In genomic region chr17:8301515-8301914, GRCm38 (mm10) we compare ENCODE assay signal across 31 mouse cellular contexts. TPM values are rescaled to one million over a fixed set of nuclear protein-coding genes. Genes with fewer than 3 reads are reported as not detected.
DNase-seq lines count a peak whose midpoint lies in the region; ATAC-seq and TF ChIP-seq lines count a peak whose summit lies in the region.
"Had no signal": no experiment of that assay in that cellular context is flagged by ENCODE, and none has a peak within 500 bp of the region (broad histone marks: within the 10 kb centered on the region; RNA-seq: fewer than 3 reads in every experiment).

No protein-coding gene starts in this region.

- H3K79me2 ChIP-seq in MEL (ENCODE audit: control insufficient read depth, insufficient read depth, low read length, poor library complexity) = no peaks in the 10 kb centered on the region

- no peaks in the 10 kb centered on the region for H3K4me1 ChIP-seq in kidney, postnatal 0 days (replicated peaks; ENCODE audit: insufficient read depth, low read length)
- no peaks in the 10 kb centered on the region for H3K4me1 ChIP-seq in kidney, embryonic 14.5 days (ENCODE audit: control insufficient read depth, insufficient read depth, low read length)
- no peaks in the 10 kb centered on the region for H3K4me1 ChIP-seq in midbrain, postnatal 0 days (ENCODE audit: insufficient read depth, low read length)
- H3K4me1 ChIP-seq in midbrain, embryonic 11.5 days (ENCODE audit: control insufficient read depth, insufficient read depth, low read length) = no peaks in the 10 kb centered on the region
- H3K4me1 ChIP-seq in MEL (ENCODE audit: control insufficient read depth in 1 of 2, insufficient read depth in 2 of 2, low read length in 2 of 2) = no peaks in the 10 kb centered on the region
- H3K4me1 ChIP-seq in hindbrain, embryonic 13.5 days (replicated peaks) = no peaks in the 10 kb centered on the region
- H3K4me1 ChIP-seq in midbrain, embryonic 13.5 days (replicated peaks) = no peaks in the 10 kb centered on the region
- H3K4me1 ChIP-seq: embryonic facial prominence, embryonic 13.5 days; forebrain, embryonic 10.5 days; heart, embryonic 10.5 days; limb, embryonic 12.5 days; neural tube, embryonic 12.5 days had no signal

- no peaks in the 10 kb centered on the region for H3K9me3 ChIP-seq in kidney, postnatal 0 days (replicated peaks; ENCODE audit: low read length)
- no peaks in the 10 kb centered on the region for H3K9me3 ChIP-seq in kidney, embryonic 14.5 days (ENCODE audit: control insufficient read depth, low read length)
- H3K9me3 ChIP-seq in midbrain, postnatal 0 days (ENCODE audit: low read length) = no peaks in the 10 kb centered on the region
- H3K9me3 ChIP-seq in midbrain, embryonic 11.5 days (ENCODE audit: control insufficient read depth, low read length) = no peaks in the 10 kb centered on the region
- H3K9me3 ChIP-seq in MEL (replicated peaks; ENCODE audit: insufficient read depth, low read length) = no peaks in the 10 kb centered on the region
- no peaks in the 10 kb centered on the region for H3K9me3 ChIP-seq in hindbrain, embryonic 13.5 days
- no peaks in the 10 kb centered on the region for H3K9me3 ChIP-seq in midbrain, embryonic 13.5 days
- H3K9me3 ChIP-seq: embryonic facial prominence, embryonic 13.5 days; forebrain, embryonic 10.5 days; heart, embryonic 10.5 days; limb, embryonic 12.5 days; neural tube, embryonic 12.5 days had no signal

- WGBS in kidney, postnatal 0 days = 81% methylated on average over 4 of the region's 4 CpGs
- 78% methylated on average over 4 of the region's 4 CpGs for WGBS in kidney, embryonic 14.5 days
- WGBS in midbrain, postnatal 0 days = 72% methylated on average over 4 of the region's 4 CpGs
- 77% methylated on average over 4 of the region's 4 CpGs for WGBS in midbrain, embryonic 11.5 days
- 78% methylated on average over 4 of the region's 4 CpGs for WGBS in hindbrain, embryonic 13.5 days
- WGBS in midbrain, embryonic 13.5 days = 82% methylated on average over 4 of the region's 4 CpGs

- no peak for DNase-seq in kidney, postnatal 0 days (ENCODE audit: low spot score)
- no peak for DNase-seq in midbrain, postnatal 0 days (ENCODE audit: low spot score)
- no peak for DNase-seq in midbrain, embryonic 11.5 days (ENCODE audit: low spot score, missing footprints)
- DNase-seq in MEL (ENCODE audit: low read depth, low spot score) = peak; percentile 14
- peak; percentile 24 for DNase-seq in splenic B cell, adult 2 months (ENCODE audit: low read depth, low spot score)
- DNase-seq: adrenal gland, postnatal 10 days; cerebellum, adult 11 months; cerebellum, adult 9-10 months; embryo, embryonic 11 days; heart, postnatal 36 days; kidney, adult 18-20 months; kidney, postnatal 4 days; lung, adult 2 months; lung, postnatal 10 days; right cerebral cortex, postnatal 4 days had no signal

- ATAC-seq in kidney, postnatal 0 days (replicated peaks; ENCODE audit: low FRiP score, low read depth) = no peak
- no peak for ATAC-seq in kidney, embryonic 14.5 days (ENCODE audit: low FRiP score, low TSS enrichment)
- ATAC-seq in midbrain, postnatal 0 days (ENCODE audit: low FRiP score) = no peak
- ATAC-seq in midbrain, embryonic 11.5 days (ENCODE audit: low FRiP score) = no peak
- ATAC-seq in hindbrain, embryonic 13.5 days (ENCODE audit: low FRiP score) = no peak
- no peak for ATAC-seq in midbrain, embryonic 13.5 days
- ATAC-seq: forebrain, embryonic 16.5 days; midbrain, embryonic 16.5 days had no signal

- TF ChIP-seq CTCF in kidney, postnatal 0 days (IDR thresholded peaks at IDR 0.05; ENCODE audit: low read depth) = 0 out of 2 replicates have a peak, but pooled peaks have one; percentile 24
- TF ChIP-seq CTCF in midbrain, postnatal 0 days (IDR thresholded peaks at IDR 0.05) = peak; percentile 19; the same call in 1 of the 2 replicates
- TF ChIP-seq CTCF in MEL (IDR thresholded peaks at IDR 0.05 in 2 of 3, conservative IDR thresholded peaks at IDR 0.05 in 1 of 3; ENCODE audit: control insufficient read depth in 1 of 3, insufficient read depth in 1 of 3, low read depth in 2 of 3, low read length in 3 of 3, poor library complexity in 1 of 3, severe bottlenecking in 1 of 3) = peak in 1 of 3 experiments; percentile 6; a peak in 1 of 6 replicates

- 0 out of 2 replicates have a peak, but pooled peaks cover 6% of the 10 kb centered on the region for H3K36me3 ChIP-seq in kidney, postnatal 0 days (ENCODE audit: insufficient read depth, low read length)
- no peaks in the 10 kb centered on the region; the same call in 1 of the 2 replicates for H3K36me3 ChIP-seq in kidney, embryonic 14.5 days (ENCODE audit: control insufficient read depth, insufficient read depth, low read length)
- peaks cover 13% of the 10 kb centered on the region; the same call in 1 of the 2 replicates for H3K36me3 ChIP-seq in midbrain, postnatal 0 days (ENCODE audit: insufficient read depth, low read length)
- no peaks in the 10 kb centered on the region for H3K36me3 ChIP-seq in midbrain, embryonic 11.5 days (ENCODE audit: control insufficient read depth, insufficient read depth, low read length)
- H3K36me3 ChIP-seq in MEL (ENCODE audit: control insufficient read depth in 1 of 2, insufficient read depth in 2 of 2, low read length in 2 of 2) = no peaks in the 10 kb centered on the region
- peaks cover 7% of the 10 kb centered on the region for H3K36me3 ChIP-seq in splenic B cell, adult 2 months (ENCODE audit: control insufficient read depth, insufficient read depth, low read length, poor library complexity, severe bottlenecking)
- peaks cover 20% of the 10 kb centered on the region for H3K36me3 ChIP-seq in hindbrain, embryonic 13.5 days
- H3K36me3 ChIP-seq in midbrain, embryonic 13.5 days = peaks cover 13% of the 10 kb centered on the region
- H3K36me3 ChIP-seq: forebrain, embryonic 10.5 days; heart, embryonic 10.5 days had no signal

- no peak for TF ChIP-seq EP300 in MEL (IDR thresholded peaks at IDR 0.05; ENCODE audit: low read depth in 1 of 2, low read length in 2 of 2)

- no peak overlapping the region for H3K27ac ChIP-seq in kidney, postnatal 0 days
- no peak overlapping the region for H3K27ac ChIP-seq in kidney, embryonic 14.5 days (ENCODE audit: low read depth, low read length)
- no peak overlapping the region for H3K27ac ChIP-seq in midbrain, postnatal 0 days (ENCODE audit: low read depth, low read length)
- H3K27ac ChIP-seq in midbrain, embryonic 11.5 days (ENCODE audit: low read depth, low read length) = no peak overlapping the region
- H3K27ac ChIP-seq in MEL (ENCODE audit: control insufficient read depth, low read depth, low read length) = no peak overlapping the region
- H3K27ac ChIP-seq in hindbrain, embryonic 13.5 days = no peak overlapping the region
- H3K27ac ChIP-seq in midbrain, embryonic 13.5 days = no peak overlapping the region
- H3K27ac ChIP-seq: embryonic facial prominence, embryonic 13.5 days; forebrain, embryonic 10.5 days; heart, embryonic 10.5 days; hindbrain, embryonic 14.5 days; limb, embryonic 12.5 days; macrophage; neural tube, embryonic 12.5 days had no signal

- no peak for TF ChIP-seq POLR2A in MEL (IDR thresholded peaks at IDR 0.05; ENCODE audit: control insufficient read depth in 1 of 2, insufficient read depth in 1 of 2, low read depth in 1 of 2, low read length in 2 of 2, poor library complexity in 1 of 2)

- H3K4me3 ChIP-seq in kidney, postnatal 0 days (replicated peaks; ENCODE audit: low read depth, low read length) = no peak overlapping the region
- H3K4me3 ChIP-seq in kidney, embryonic 14.5 days (ENCODE audit: low read length) = no peak overlapping the region
- H3K4me3 ChIP-seq in midbrain, postnatal 0 days (ENCODE audit: low read depth, low read length) = no peak overlapping the region
- no peak overlapping the region for H3K4me3 ChIP-seq in midbrain, embryonic 11.5 days (ENCODE audit: low read depth, low read length)
- no peak overlapping the region for H3K4me3 ChIP-seq in MEL (ENCODE audit: control insufficient read depth in 1 of 2, insufficient read depth in 1 of 2, low read depth in 2 of 2, low read length in 2 of 2)
- H3K4me3 ChIP-seq in hindbrain, embryonic 13.5 days = no peak overlapping the region
- no peak overlapping the region for H3K4me3 ChIP-seq in midbrain, embryonic 13.5 days (replicated peaks)
- H3K4me3 ChIP-seq: embryonic facial prominence, embryonic 13.5 days; forebrain, embryonic 10.5 days; heart, embryonic 10.5 days; limb, embryonic 12.5 days; myocyte; neural tube, embryonic 12.5 days had no signal

- peak; percentile 11 for TF ChIP-seq RAD21 in MEL (IDR thresholded peaks at IDR 0.05; ENCODE audit: low read depth, low read length)

- no peaks in the 10 kb centered on the region for H3K27me3 ChIP-seq in kidney, postnatal 0 days (ENCODE audit: insufficient read depth, low read length)
- no peaks in the 10 kb centered on the region for H3K27me3 ChIP-seq in kidney, embryonic 14.5 days (ENCODE audit: control insufficient read depth, insufficient read depth, low read length)
- no peaks in the 10 kb centered on the region for H3K27me3 ChIP-seq in midbrain, postnatal 0 days (ENCODE audit: insufficient read depth, low read length)
- H3K27me3 ChIP-seq in midbrain, embryonic 11.5 days (ENCODE audit: control insufficient read depth, insufficient read depth, low read length) = no peaks in the 10 kb centered on the region
- no peaks in the 10 kb centered on the region for H3K27me3 ChIP-seq in MEL (ENCODE audit: control insufficient read depth in 1 of 2, insufficient read depth in 2 of 2, low read length in 2 of 2)
- H3K27me3 ChIP-seq in splenic B cell, adult 2 months (ENCODE audit: control insufficient read depth, insufficient read depth, low read length, poor library complexity, severe bottlenecking) = no peaks in the 10 kb centered on the region
- H3K27me3 ChIP-seq in hindbrain, embryonic 13.5 days = 0 out of 2 replicates have a peak, but pooled peaks cover 4% of the 10 kb centered on the region
- peaks cover 6% of the 10 kb centered on the region; the same call in 1 of the 2 replicates for H3K27me3 ChIP-seq in midbrain, embryonic 13.5 days
- H3K27me3 ChIP-seq: embryonic facial prominence, embryonic 13.5 days; neural tube, embryonic 12.5 days had no signal

- H3K9ac ChIP-seq in kidney, postnatal 0 days (ENCODE audit: low read depth, low read length) = no peak overlapping the region
- H3K9ac ChIP-seq in kidney, embryonic 14.5 days (ENCODE audit: low read depth, low read length) = no peak overlapping the region
- H3K9ac ChIP-seq in midbrain, postnatal 0 days (replicated peaks; ENCODE audit: low read length, poor library complexity, severe bottlenecking) = no peak overlapping the region
- H3K9ac ChIP-seq in midbrain, embryonic 11.5 days (ENCODE audit: low read length) = no peak overlapping the region
- no peak overlapping the region for H3K9ac ChIP-seq in MEL (ENCODE audit: control insufficient read depth, low read depth, low read length, poor library complexity, severe bottlenecking)
- no peak overlapping the region for H3K9ac ChIP-seq in hindbrain, embryonic 13.5 days
- no peak overlapping the region for H3K9ac ChIP-seq in midbrain, embryonic 13.5 days (replicated peaks)
- H3K9ac ChIP-seq: embryonic facial prominence, embryonic 13.5 days; hindbrain, embryonic 14.5 days; limb, embryonic 12.5 days; neural tube, embryonic 12.5 days had no signal

- no peak overlapping the region for H3K4me2 ChIP-seq in kidney, postnatal 0 days (ENCODE audit: low read length)
- H3K4me2 ChIP-seq in kidney, embryonic 14.5 days (replicated peaks; ENCODE audit: low read depth, low read length) = no peak overlapping the region
- H3K4me2 ChIP-seq in midbrain, postnatal 0 days (ENCODE audit: low read depth, low read length, poor library complexity, severe bottlenecking) = no peak overlapping the region
- H3K4me2 ChIP-seq in midbrain, embryonic 11.5 days = no peak overlapping the region
- no peak overlapping the region for H3K4me2 ChIP-seq in hindbrain, embryonic 13.5 days
- no peak overlapping the region for H3K4me2 ChIP-seq in midbrain, embryonic 13.5 days (replicated peaks)
- H3K4me2 ChIP-seq: embryonic facial prominence, embryonic 13.5 days; hindbrain, embryonic 14.5 days; limb, embryonic 12.5 days; neural tube, embryonic 12.5 days had no signal

RNA-seq across cellular contexts. Expression of gene Sft2d1, which starts 9.4 kb away (rescaled TPM):
- 93.3 and 102 TPM in 2 replicates for polyA plus RNA-seq in kidney, postnatal 0 days (2015; fragmentation: Nextera tagmentation; extraction: Ambion mirVana)
- polyA plus RNA-seq in kidney, embryonic 14.5 days (2014; fragmentation: Nextera tagmentation; extraction: Ambion mirVana) = 68.2 and 97.2 TPM in 2 replicates
- total RNA-seq in midbrain, postnatal 0 days (2014; rRNA removed) = 113 and 130 TPM in 2 replicates
- 221 and 235 TPM in 2 replicates for polyA plus RNA-seq in midbrain, postnatal 0 days (2015; fragmentation: Nextera tagmentation; extraction: Ambion mirVana)
- polyA plus RNA-seq in midbrain, embryonic 11.5 days (2014; fragmentation: Nextera tagmentation; extraction: Ambion mirVana) = 67.8 and 68.2 TPM in 2 replicates
- total RNA-seq in MEL (2012; rRNA removed) = 87.9 and 88.0 TPM in 2 replicates
- 100 to 1,000 TPM in 1 of 2 experiments, not detected in 1; 101 TPM for polyA plus RNA-seq in MEL (2012; ENCODE audit: insufficient read depth in 1 of 2, insufficient read length in 2 of 2, low read depth in 1 of 2, low replicate concordance in 2 of 2, missing spikeins in 1 of 2)
- polyA plus RNA-seq in hindbrain, embryonic 13.5 days (2015; fragmentation: Nextera tagmentation; extraction: Ambion mirVana) = 151 and 154 TPM in 2 replicates
- 153 and 155 TPM in 2 replicates for polyA plus RNA-seq in midbrain, embryonic 13.5 days (2015; fragmentation: Nextera tagmentation; extraction: Ambion mirVana)

RNA-seq across cellular contexts. Expression of gene Mpc1, which starts 18.8 kb away (rescaled TPM):
- 444 and 498 TPM in 2 replicates for polyA plus RNA-seq in kidney, postnatal 0 days (2015; fragmentation: Nextera tagmentation; extraction: Ambion mirVana)
- polyA plus RNA-seq in kidney, embryonic 14.5 days (2014; fragmentation: Nextera tagmentation; extraction: Ambion mirVana) = 145 and 173 TPM in 2 replicates
- 306 and 314 TPM in 2 replicates for total RNA-seq in midbrain, postnatal 0 days (2014; rRNA removed)
- 494 and 535 TPM in 2 replicates for polyA plus RNA-seq in midbrain, postnatal 0 days (2015; fragmentation: Nextera tagmentation; extraction: Ambion mirVana)
- 100 and 102 TPM in 2 replicates for polyA plus RNA-seq in midbrain, embryonic 11.5 days (2014; fragmentation: Nextera tagmentation; extraction: Ambion mirVana)
- total RNA-seq in MEL (2012; rRNA removed) = 89.6 and 105 TPM in 2 replicates
- polyA plus RNA-seq in MEL (2012; ENCODE audit: insufficient read depth in 1 of 2, insufficient read length in 2 of 2, low read depth in 1 of 2, low replicate concordance in 2 of 2, missing spikeins in 1 of 2) = 10 to 100 TPM in 1 of 2 experiments, not detected in 1; 56.2 TPM
- polyA plus RNA-seq in hindbrain, embryonic 13.5 days (2015; fragmentation: Nextera tagmentation; extraction: Ambion mirVana) = 241 and 254 TPM in 2 replicates
- 192 and 196 TPM in 2 replicates for polyA plus RNA-seq in midbrain, embryonic 13.5 days (2015; fragmentation: Nextera tagmentation; extraction: Ambion mirVana)

RNA-seq across cellular contexts. Expression of gene Prr18, which starts 35.7 kb away (rescaled TPM):
- 0.20 and 0.28 TPM in 2 replicates for polyA plus RNA-seq in kidney, postnatal 0 days (2015; fragmentation: Nextera tagmentation; extraction: Ambion mirVana)
- polyA plus RNA-seq in kidney, embryonic 14.5 days (2014; fragmentation: Nextera tagmentation; extraction: Ambion mirVana) = 0.43 and 0.49 TPM in 2 replicates
- 29.8 and 31.5 TPM in 2 replicates for total RNA-seq in midbrain, postnatal 0 days (2014; rRNA removed)
- polyA plus RNA-seq in midbrain, postnatal 0 days (2015; fragmentation: Nextera tagmentation; extraction: Ambion mirVana) = 15.7 and 15.9 TPM in 2 replicates
- 0.90 and 1.3 TPM in 2 replicates for polyA plus RNA-seq in midbrain, embryonic 11.5 days (2014; fragmentation: Nextera tagmentation; extraction: Ambion mirVana)
- total RNA-seq in MEL (2012; rRNA removed) = 0.03 and 0.04 TPM in 2 replicates
- under 1 TPM in 1 of 2 experiments, not detected in 1; 0.10 TPM for polyA plus RNA-seq in MEL (2012; ENCODE audit: insufficient read depth in 1 of 2, insufficient read length in 2 of 2, low read depth in 1 of 2, low replicate concordance in 2 of 2, missing spikeins in 1 of 2)
- 9.6 TPM in 2 replicates for polyA plus RNA-seq in hindbrain, embryonic 13.5 days (2015; fragmentation: Nextera tagmentation; extraction: Ambion mirVana)
- polyA plus RNA-seq in midbrain, embryonic 13.5 days (2015; fragmentation: Nextera tagmentation; extraction: Ambion mirVana) = 7.9 and 9.1 TPM in 2 replicates

RNA-seq across cellular contexts. Expression of gene T2, which starts 54.3 kb away (rescaled TPM):
- 0.46 and 0.50 TPM in 2 replicates for polyA plus RNA-seq in kidney, postnatal 0 days (2015; fragmentation: Nextera tagmentation; extraction: Ambion mirVana)
- polyA plus RNA-seq in kidney, embryonic 14.5 days (2014; fragmentation: Nextera tagmentation; extraction: Ambion mirVana) = 0.19 and 0.46 TPM in 2 replicates
- total RNA-seq in midbrain, postnatal 0 days (2014; rRNA removed) = 0.38 and 2.1 TPM in 2 replicates
- 0.81 and 0.90 TPM in 2 replicates for polyA plus RNA-seq in midbrain, postnatal 0 days (2015; fragmentation: Nextera tagmentation; extraction: Ambion mirVana)
- 0.18 and 0.30 TPM in 2 replicates for polyA plus RNA-seq in midbrain, embryonic 11.5 days (2014; fragmentation: Nextera tagmentation; extraction: Ambion mirVana)
- not detected in 2 replicates for total RNA-seq in MEL (2012; rRNA removed)
- under 1 TPM in 1 of 2 experiments, not detected in 1; 0.15 TPM for polyA plus RNA-seq in MEL (2012; ENCODE audit: insufficient read depth in 1 of 2, insufficient read length in 2 of 2, low read depth in 1 of 2, low replicate concordance in 2 of 2, missing spikeins in 1 of 2)
- polyA plus RNA-seq in hindbrain, embryonic 13.5 days (2015; fragmentation: Nextera tagmentation; extraction: Ambion mirVana) = 0.38 and 0.62 TPM in 2 replicates
- polyA plus RNA-seq in midbrain, embryonic 13.5 days (2015; fragmentation: Nextera tagmentation; extraction: Ambion mirVana) = 0.46 and 0.66 TPM in 2 replicates
- total RNA-seq: gastrocnemius, adult 8-10 months; liver, adult 2 months had no signal
- polyA plus RNA-seq: liver, adult 2 months; macrophage; spleen, adult 2 months had no signal

Comparison
In these comparisons a context has a peak if more than half of its experiments do, and no peak if none do; other contexts are left out.
1. DNase-seq: peak in MEL (single experiment) and splenic B cell, adult 2 months (single experiment); none in kidney, postnatal 0 days (single experiment), midbrain, postnatal 0 days (single experiment) and midbrain, embryonic 11.5 days (single experiment).